Mouse (Mus musculus) frontal cortex, adult 2 months (tissue): Measurements from ENCODE around the gene Mapkapk5. TPM values are rescaled to one million over a fixed set of nuclear protein-coding genes. Genes with fewer than 3 reads are reported as not detected.

ENCODE experiments used
- DNase-seq, 2 experiments: peaks; one replicate each; pipeline ENCODE4 v3.0.0; 2022; ENCODE audit warnings: low spot score in 1 of 2; ENCODE audit errors: extremely low spot score in 1 of 2
- polyA plus RNA-seq: library from polyadenylated mRNA; depleted of rRNA; stranded (reverse); fragments of >200 nt; gene quantifications from 2 replicates; pipeline ENCODE4 v1.2.3, GENCODE M21; 2012; rRNA removed

Gene Mapkapk5
- 107 and 118 TPM in 2 replicates for polyA plus RNA-seq

DNA sequence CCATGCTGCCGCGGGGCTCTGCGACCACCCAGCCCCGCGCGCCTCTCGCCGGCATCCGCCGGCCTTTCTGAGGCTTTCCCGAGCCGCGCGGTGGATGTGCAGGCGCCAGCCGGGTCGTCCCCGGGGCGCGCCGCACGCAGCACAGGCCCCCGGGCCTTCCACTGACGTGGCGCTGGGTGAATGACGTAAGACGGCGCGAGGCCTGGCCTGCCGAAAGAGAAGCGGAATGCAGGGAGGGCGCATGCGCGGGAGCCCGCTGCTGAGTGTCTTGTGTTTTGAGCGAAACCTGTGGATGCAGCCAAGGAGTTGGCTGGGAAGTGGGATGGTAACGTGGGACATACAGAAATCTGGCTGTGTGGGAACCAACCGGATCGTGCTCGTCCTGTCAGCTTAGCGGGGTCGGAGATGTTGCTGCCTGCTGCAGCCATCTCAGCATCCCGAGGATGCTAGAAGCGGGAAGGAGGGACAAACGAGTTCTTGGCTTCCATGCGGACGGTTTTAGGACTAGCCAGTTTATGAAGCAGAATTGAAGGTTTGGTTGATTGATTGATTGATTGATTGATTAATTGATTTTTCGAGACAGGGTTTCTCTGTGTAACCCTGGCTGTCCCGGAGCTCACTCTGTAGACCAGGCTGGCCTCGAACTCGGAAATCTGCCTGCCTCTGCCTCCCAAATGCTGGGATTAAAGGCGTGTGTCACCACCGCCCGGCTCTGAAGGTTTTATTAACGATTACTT is at the start of gene Mapkapk5:
Gene Mapkapk5, minus strand, starts transcription at position 113 of the 737 bp plus-strand sequence.
- peak; percentile 90 to 98 for DNase-seq

DNA sequence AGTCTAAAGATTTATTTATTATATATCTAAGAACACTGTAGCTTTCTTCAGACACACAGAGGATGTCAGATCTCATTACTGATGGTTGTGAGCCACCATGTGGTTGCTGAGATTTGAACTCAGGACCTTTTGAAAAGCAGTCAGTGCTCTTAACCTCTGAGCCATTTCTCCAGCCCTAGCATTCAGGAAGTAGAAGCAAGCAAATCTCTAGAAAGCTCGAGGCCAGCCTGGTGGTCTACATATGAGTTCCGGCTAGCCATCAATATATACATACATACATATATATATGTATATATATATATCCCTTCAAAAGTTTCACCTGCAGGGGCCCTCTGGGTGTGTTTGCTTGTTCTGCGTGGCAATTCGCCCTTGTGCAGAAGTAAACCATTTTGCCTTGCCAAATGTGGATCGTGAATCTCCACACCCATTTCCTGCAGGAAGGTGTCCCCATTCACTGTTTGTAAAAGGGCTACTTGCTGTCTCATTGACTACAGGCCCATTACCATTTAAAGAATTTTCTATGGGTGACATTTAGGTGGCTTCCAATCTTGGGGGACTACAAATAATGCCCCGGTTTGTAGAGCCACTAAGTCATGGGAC is 49.1 kb upstream of the Mapkapk5 start:
- no peak for DNase-seq

DNA sequence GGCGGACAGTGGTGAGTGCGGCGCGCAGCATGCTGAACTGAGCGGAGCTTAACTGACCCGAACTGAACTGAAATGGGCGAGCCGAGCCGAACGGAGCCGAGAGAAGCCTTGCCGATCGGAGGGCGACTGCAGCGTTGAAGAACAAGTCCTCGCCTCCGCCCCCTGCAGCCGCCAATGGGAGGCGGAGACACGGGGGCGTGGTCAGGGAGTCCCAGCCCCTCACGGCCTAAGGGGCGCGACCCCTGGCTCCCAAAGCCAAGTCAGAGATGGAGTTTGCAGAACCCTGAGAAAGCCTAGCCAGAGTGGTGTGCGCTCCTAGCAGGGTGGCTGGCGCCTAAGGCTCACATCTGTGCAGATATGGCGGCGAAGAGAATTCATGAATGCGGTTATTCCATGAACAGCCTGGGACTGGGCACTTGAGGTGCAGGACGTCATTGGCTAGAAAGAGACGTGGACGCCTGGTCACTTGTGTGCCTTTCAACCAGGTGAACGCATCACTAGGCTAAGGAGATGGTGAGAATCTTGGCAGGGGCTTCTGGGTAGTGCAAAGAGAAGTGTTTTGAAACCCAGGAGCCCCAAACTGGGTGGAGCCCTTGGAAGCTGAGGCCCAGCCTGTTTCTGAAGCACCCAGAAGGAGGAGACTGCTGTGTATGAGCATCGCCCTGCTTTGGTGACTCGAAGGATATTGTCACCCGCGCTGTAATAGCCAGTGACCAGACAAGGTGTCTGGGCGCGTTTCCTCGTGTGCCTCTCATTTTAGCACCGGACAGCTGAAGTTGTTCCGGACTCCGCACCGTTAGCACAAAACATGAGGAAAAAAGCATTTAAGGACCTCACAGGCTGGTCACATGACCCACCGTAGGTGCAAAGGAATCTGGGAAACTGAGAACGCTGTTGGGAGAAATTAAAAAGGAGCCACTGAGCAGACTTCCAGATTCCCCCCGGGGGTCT is 48.0 kb upstream of the Mapkapk5 start, which contains the start of gene Aldh2:
Gene Aldh2, minus strand, starts transcription at position 374 of the 951 bp plus-strand sequence.
- DNase-seq, result peak; percentile 53 to 79

DNA sequence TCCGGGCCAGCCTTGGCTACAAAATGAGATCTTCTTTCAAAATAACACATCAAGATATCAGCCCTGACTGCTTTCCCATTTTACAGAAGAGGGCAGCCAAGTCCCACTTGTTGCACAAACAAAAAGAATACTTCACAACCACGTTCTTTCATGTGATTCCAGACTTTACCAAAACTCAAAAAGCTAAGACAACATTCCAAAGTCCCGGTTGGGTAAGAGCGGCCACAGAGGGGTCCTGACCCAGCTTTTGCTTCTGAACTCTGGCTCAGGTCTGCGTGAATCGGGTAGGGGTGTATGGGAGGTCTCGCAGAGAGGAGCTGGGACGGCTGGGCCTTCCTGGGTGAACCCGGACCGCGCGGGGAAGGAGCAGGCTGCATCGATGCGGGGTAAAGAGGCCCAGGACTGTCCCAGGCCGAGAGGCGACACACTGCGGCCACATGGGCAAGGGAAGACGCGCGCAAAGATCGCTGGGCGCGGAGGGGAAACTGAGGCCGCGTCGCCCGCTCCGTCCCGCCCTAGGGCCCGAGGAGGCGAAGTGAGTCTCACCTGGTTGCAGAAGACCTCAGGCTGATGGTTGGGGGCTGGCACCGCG is 47.2 kb upstream of the Mapkapk5 start:
- DNase-seq, result no peak

DNA sequence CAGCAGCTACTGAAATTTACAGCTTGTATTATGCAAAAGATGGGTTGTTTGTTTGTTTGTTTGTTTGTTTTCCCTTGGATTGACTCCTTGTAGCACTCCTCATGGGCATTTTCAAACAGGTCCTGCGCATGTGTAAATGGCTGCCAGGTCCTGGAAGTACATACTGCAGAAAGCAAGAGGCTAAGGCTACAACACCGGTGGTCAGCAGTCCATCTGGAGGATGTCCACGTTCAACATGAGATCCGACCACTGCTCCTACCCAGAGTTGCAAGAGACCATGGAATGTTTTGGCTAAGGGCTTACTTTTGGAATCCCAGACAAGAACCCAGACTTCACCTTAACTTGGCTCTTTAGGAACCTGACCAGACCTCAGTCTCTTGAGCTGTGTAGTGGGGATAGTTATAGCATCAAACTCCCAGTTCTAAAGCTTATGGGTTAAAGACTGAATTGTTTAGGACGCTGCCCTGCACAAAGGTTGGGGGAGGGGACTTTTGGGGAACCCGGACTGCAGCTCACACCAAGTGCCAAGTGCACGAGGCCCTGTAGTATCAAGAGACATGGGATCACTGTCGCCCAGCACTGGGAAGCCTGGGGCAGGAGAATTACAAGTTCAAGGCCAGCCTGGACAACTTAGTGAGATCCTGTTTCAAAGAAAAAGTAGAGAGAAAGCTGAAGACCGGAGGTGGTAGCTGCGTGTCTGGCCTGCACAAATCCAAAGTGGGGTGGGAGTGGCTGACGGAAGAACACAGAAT is 46.5 kb upstream of the Mapkapk5 start:
- no peak for DNase-seq

DNA sequence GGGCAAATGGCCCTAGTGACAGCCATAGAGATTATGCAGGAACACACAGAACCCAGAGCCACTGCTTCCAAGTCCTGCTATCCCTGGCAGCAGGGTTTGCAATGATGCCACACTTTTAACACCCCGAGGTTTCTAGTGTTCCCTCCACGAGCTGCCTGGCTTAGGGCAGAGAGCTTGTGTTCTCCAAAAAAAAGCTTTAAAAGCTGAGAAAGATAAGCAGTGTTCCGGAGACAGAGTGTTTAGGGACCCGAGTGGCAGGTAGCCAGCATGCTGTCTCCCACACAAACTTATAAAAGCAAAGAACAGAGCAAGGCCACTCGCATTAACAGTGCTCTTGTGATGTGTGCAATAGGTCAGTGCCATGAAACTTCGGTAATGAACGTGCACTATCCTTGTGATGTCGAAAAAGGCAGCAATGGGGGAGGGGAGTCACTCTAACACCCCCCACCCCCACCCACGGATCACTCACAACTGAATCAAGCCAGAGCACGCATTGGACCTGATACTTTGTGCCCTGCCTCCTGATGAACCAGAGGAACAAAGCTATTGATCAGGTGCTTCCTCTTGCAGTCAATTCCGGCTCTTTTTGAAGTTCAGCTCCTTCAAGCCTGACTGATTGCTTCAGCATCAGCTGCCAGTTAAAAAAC is 45.8 kb upstream of the Mapkapk5 start:
- DNase-seq, result no peak

DNA sequence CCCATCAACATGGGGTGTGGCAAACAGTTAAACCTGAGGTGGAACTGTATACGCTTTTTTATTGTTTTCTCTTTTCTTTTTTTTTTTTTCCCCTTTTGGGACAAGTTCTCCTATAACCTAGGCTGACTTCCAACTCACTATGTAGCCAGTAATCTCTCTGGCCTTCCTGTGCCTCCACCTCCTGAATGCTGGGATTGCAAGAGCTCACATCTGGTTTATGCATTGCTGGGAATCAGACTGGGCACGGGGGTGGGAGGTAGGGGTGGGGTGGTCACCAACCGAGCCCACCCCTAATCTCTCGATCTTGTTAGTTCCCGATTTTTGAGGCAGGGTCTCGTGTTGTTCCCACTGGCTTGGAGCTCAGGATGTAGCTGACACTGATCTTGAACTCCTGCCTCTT is 44.2 kb upstream of the Mapkapk5 start:
- DNase-seq, result no peak

DNA sequence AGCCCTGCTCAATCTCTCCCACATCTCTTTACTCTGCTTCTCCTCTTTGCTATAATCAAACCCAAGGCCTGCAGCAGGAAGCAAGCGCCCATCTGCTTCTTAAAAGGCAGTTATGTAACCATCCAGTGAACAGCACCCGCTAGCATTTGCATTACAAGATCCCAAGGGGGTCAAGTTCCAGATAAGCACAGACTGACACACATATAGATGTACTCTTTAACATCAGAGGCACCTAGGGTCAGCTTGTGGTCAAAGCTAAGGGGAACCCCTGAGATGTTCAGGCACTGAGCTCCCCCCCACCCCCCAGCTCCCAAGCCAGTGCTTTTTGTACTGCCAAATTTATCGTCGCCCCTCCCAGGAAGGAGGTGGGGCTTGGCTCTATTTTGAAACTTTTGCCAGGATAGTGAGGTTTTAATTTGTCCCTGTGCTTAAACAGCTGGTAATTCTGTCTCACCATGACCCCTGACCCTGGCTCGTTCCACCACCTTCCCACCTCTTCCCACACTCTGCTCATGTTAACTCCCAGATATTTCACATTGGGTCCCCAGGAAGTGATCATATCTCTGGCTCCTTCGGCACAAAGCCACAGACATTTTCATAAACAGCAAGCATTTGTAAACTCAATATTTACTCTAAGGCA is 40.8 kb upstream of the Mapkapk5 start:
- DNase-seq, result peak; percentile 66 to 83

DNA sequence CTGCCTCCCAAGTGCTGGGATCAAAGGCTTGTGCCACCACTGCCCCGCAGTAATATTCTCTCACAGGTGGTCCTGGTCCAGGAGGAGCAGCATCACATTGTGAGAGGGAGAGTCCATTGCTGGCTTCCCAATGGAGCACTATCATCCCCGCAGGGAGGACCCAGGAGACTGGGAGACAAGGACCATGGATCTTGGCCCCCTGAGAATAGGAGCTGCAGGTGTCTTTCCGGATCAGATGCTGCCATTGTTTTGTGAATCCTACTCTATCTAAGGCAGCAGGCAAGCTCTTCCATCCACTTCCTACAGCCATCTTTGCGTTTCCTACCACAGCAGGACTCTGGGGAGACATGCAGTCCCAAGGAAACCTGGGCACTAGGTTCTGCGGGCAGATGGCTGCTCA is 40.0 kb upstream of the Mapkapk5 start:
- no peak for DNase-seq

DNA sequence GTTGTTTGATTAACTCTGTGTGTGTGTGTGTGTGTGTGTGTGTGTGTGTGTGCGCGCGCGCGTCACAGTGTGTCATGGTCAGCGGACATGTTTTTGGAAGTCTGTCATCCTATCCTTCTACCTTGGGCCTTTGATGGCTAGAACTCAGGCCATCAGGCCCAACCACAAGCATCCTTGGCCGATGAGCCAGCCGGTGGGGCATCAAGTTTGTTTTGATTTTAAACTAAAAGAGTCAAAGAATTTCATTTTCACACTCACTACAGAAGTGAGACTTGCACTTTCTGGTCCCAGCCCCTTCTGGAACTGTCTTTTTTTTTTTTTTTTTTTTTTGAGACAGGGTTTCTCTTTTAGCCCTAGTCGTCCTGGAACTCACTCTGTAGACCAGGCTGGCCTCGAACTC is 39.3 kb upstream of the Mapkapk5 start:
- DNase-seq, result no peak

DNA sequence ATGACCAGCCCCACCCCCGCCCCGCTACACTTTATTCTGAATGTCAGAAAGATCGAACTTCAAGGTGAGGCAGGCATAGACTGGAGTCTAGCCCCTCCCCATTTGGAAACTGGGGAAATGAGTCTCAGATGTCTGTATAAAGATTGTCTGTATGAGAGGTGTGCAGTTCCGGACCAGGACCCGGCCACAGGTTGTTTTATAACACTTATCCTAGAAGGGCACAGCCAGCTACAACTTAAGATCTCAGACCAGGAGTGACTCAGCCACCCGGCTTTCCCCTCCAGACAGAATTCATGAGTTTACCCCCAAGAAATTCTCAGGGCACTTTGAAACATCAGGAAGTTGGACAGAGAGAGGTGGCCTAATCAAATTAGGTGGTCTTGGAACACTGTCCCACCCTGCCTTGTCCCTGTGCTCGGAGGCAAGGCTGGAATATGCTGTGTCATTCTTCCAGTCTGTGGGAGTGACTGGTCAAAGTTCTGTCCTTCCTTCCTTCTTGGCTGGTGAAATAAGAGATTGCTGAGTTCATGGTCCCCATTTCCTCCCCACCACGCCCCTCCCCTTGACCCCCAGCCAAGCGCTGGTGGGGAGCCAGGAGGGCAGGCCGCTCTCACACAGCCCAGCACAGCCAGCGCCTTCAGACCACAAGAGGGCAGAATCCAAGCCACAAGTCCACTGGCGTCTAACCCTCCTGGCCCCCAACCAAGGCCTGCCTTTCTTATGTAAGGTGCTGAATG is 38.2 kb upstream of the Mapkapk5 start:
- DNase-seq, result peak; percentile 32 to 68

DNA sequence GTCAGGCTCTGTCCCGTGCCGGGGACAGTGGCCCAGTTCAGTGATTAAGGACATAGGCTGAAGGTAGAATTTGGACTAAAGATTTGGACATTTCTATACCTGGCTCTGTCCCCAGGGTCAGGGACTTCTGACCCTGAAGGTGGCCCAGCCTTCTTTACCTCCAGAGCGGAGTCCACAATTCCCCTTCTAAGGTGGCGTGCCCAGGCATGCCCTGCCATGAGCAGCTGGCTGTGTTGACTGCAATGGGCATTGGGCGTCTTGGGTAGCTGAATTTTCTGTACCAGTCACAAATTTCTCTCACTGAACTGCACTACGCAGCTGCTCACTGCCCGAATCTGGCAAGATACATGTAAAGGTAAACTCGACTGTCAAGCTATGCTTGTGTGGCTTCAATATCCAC is 36.2 kb upstream of the Mapkapk5 start:
- DNase-seq, result no peak

DNA sequence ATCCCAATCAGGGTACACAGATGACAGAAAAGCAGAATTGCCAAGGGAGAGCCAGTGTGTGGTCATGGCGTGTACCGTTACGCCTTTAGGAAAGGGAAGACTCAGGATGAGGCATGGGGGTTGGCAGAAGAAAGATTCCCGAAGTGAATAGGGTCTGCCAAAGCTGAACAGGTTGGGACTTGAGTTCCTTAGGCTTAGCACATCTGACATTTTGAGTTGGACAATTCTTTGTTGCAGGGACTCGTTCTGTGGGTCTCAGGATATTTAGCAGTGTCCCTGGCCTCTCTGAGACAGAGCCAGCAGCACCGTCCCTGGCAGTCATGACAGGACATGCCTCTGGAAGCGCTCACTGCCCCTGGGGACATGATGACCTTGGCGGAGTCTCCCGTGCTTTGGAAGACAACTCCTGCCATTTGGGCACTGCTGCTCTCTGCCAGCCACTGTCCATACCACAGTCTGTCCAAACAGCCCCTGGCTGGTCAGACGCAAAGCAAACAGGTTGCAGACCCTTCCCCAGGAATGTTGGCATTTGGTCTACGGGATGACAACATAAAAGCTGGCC is 31.3 kb upstream of the Mapkapk5 start:
- DNase-seq, result no peak

DNA sequence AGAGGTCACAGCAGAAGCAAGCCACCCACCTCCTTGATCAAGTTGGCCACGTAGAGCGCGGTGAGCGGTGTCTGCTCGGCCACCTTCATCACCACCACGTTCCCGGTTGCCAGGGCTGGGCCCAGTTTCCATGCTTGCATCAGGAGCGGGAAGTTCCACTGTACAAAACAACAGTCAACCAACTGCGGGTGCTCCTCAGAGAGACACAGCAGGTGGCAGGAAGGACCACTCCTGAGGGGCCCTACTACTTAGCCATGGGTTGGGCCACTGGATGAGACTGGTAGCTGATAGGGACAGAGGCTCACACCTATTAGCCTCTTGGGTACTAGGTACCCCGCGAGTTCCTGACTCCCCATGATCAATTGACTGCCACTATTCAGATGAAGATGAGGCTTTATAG is 30.2 kb upstream of the Mapkapk5 start:
- DNase-seq, result no peak

DNA sequence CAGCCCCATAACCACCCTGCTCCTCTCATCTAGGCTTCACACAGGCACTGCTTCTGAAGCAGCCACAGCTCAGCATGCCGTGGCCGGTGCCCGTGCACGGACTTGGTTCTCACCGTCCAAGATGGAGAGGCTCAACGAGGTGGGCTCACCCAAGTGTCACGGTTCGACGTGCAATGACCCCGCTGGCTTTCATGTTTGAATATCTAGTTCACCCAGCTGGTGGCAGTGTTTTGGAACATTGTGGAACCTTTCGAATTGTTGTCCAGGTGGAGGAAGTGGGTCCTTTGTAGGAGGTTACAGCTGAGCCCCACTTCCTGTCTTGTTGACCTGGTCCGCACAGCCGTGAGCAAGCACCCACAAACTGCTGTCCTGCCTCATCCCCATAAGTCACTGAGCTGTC is 28.4 kb upstream of the Mapkapk5 start:
- DNase-seq, result no peak

DNA sequence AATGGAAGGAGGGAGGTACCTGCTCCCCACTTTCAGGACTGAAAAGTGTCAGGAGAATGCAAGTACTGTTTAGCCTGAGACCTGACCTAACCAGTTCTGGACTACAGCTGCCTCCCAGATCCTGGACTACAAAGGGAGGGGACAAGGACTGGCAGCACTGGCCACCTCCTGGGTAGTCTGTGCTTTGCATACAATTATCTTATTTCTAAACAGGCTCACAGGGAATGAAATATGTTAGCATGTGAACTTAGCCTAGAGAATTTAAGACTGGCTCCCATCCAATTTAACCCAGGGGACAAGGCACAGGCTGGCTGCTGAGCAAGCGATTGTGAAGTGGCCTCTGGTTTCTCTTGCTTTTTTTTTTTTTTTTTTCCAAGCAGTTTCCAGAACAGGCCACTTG is 25.1 kb upstream of the Mapkapk5 start:
- DNase-seq, result no peak

DNA sequence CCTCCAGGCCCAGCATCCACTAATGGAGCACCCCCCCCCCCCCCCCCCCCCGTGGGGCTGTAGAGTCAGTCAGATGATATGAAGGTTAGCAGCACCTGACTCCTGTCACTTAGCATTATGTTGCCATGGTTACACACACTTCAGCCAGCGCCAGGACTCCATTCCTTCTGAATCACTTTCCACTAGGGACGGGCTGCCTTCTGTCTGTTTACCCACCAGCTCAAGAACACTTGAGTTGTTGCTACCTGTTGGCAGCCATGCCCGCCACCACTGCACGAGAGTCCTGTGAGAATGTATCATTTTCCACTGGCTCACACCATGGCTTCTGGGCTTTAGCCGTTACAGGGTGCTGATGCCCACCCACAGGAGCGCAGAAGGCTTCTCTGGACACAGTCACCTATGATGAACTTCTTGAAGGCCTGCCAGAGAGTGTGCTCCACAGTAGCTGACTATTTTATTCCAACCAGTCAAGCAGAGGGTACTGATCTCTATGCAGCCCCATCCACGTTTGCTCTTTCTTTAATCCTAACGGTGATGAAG is 24.2 kb upstream of the Mapkapk5 start:
- DNase-seq, result no peak
